Comparison of ENCODE assay signal across 12 mouse cellular contexts in genomic region chr1:134727256-134727655, GRCm38 (mm10).
A peak's percentile ranks its signal among the peaks of the same experiment; 100 is the strongest.
DNase-seq lines count a peak whose midpoint lies in the region; ATAC-seq and TF ChIP-seq lines count a peak whose summit lies in the region.
"Had no signal": no experiment of that assay in that cellular context is flagged by ENCODE, and none has a peak within 500 bp of the region (broad histone marks: within the 10 kb centered on the region; RNA-seq: fewer than 3 reads in every experiment).

No protein-coding gene starts in this region.

- H3K9me3 ChIP-seq in lung, embryonic 14.5 days (ENCODE audit: low read depth, low read length): no peaks in the 10 kb centered on the region
- no peaks in the 10 kb centered on the region for H3K9me3 ChIP-seq in liver, embryonic 11.5 days (ENCODE audit: control insufficient read depth, low read length)
- H3K9me3 ChIP-seq: heart, embryonic 13.5 days had no signal

- no peak overlapping the region for H3K9ac ChIP-seq in lung, embryonic 14.5 days
- H3K9ac ChIP-seq in liver, embryonic 11.5 days (ENCODE audit: low read depth, low read length): no peak overlapping the region
- H3K9ac ChIP-seq: heart, embryonic 13.5 days; hindbrain, embryonic 14.5 days had no signal

- 0 out of 2 replicates have a peak, but pooled peaks have one; percentile 35 for ATAC-seq in lung, embryonic 14.5 days (ENCODE audit: insufficient read depth)
- ATAC-seq in granulocyte monocyte progenitor cell, adult 5-6 weeks (replicated peaks; ENCODE audit: poor library complexity, severe bottlenecking): peak; percentile 28; the same call in 1 of the 2 replicates
- ATAC-seq in liver, embryonic 11.5 days (replicated peaks; ENCODE audit: low FRiP score): no peak

- H3K4me3 ChIP-seq in lung, embryonic 14.5 days (ENCODE audit: low read depth, low read length): no peak overlapping the region
- H3K4me3 ChIP-seq in liver, embryonic 11.5 days (ENCODE audit: low read depth, low read length): no peak overlapping the region
- H3K4me3 ChIP-seq: erythroblast, embryonic 14.5 days; heart, embryonic 13.5 days had no signal

- H3K27ac ChIP-seq in lung, embryonic 14.5 days (ENCODE audit: low read depth): no peak overlapping the region
- H3K27ac ChIP-seq in liver, embryonic 11.5 days (ENCODE audit: low read depth, low read length): no peak overlapping the region
- H3K27ac ChIP-seq: heart, embryonic 13.5 days; hindbrain, embryonic 14.5 days had no signal

- no peaks in the 10 kb centered on the region for H3K36me3 ChIP-seq in lung, embryonic 14.5 days (ENCODE audit: insufficient read depth)
- no peaks in the 10 kb centered on the region for H3K36me3 ChIP-seq in liver, embryonic 11.5 days (ENCODE audit: control insufficient read depth, insufficient read depth, low read length)
- H3K36me3 ChIP-seq: heart, embryonic 13.5 days had no signal

- DNase-seq in cerebellum, adult 11-12 months: peak; percentile 72
- no peak for DNase-seq in cerebellum, postnatal 4 days (ENCODE audit: low spot score in 2 of 2)
- DNase-seq in lung, embryonic 14.5 days: peak; percentile 66
- no peak for DNase-seq in lung, adult 18-20 months
- DNase-seq in adrenal gland, postnatal 25 days: peak; percentile 76
- DNase-seq in liver, embryonic 11.5 days (ENCODE audit: low spot score): no peak
- no peak for DNase-seq in right cerebral cortex, postnatal 14 days
- DNase-seq: gastrocnemius, postnatal 14 days had no signal

- no peak for TF ChIP-seq CTCF in lung, embryonic 14.5 days (IDR thresholded peaks at IDR 0.05; ENCODE audit: low read depth)

- no peaks in the 10 kb centered on the region for H3K27me3 ChIP-seq in lung, embryonic 14.5 days (ENCODE audit: insufficient read depth, low read length)
- H3K27me3 ChIP-seq in liver, embryonic 11.5 days (replicated peaks; ENCODE audit: control insufficient read depth, insufficient read depth, low read length): no peaks in the 10 kb centered on the region

- H3K4me1 ChIP-seq in lung, embryonic 14.5 days (ENCODE audit: insufficient read depth): no peaks in the 10 kb centered on the region
- H3K4me1 ChIP-seq in liver, embryonic 11.5 days (replicated peaks; ENCODE audit: control insufficient read depth, insufficient read depth, low read length): no peaks in the 10 kb centered on the region

- WGBS in lung, embryonic 14.5 days: 44% methylated on average over 8 of the region's 8 CpGs
- 69% methylated on average over 8 of the region's 8 CpGs for WGBS in liver, embryonic 11.5 days

- H3K4me2 ChIP-seq in lung, embryonic 14.5 days: no peak overlapping the region
- H3K4me2 ChIP-seq in liver, embryonic 11.5 days: no peak overlapping the region
- H3K4me2 ChIP-seq: heart, embryonic 13.5 days; hindbrain, embryonic 14.5 days had no signal

Comparison
In these comparisons a context has a peak if more than half of its experiments do, and no peak if none do; other contexts are left out.
1. DNase-seq: peak in cerebellum, adult 11-12 months (single experiment), lung, embryonic 14.5 days (single experiment) and adrenal gland, postnatal 25 days (single experiment); none in cerebellum, postnatal 4 days (0 of 2), lung, adult 18-20 months (0 of 2), liver, embryonic 11.5 days (single experiment) and right cerebral cortex, postnatal 14 days (single experiment).